Mouse (Mus musculus): ENCODE data around the gene Palm2.

Gene Palm2

GRCm38 (mm10) chr4:57568268-57569068 lies 134.4 kb downstream of the Palm2 start:
- DNase-seq (ENCODE audit: low read depth, low spot score) = no peak

- no peak for DNase-seq (ENCODE audit: low read depth, low spot score)
Measured at GRCm38 (mm10) chr4:57569069-57569355, 135.0 kb downstream of the Palm2 start.

- DNase-seq (ENCODE audit: low read depth, low spot score) = no peak
Measured at GRCm38 (mm10) chr4:57569711-57570110, 135.7 kb downstream of the Palm2 start.

- DNase-seq (ENCODE audit: low read depth, low spot score) = no peak
Measured at GRCm38 (mm10) chr4:57570229-57570628, 136.2 kb downstream of the Palm2 start.

- DNase-seq (ENCODE audit: low read depth, low spot score) = no peak
Measured at GRCm38 (mm10) chr4:57574181-57574580, 140.1 kb downstream of the Palm2 start.

GRCm38 (mm10) chr4:57574646-57575045 lies 140.6 kb downstream of the Palm2 start:
- DNase-seq (ENCODE audit: low read depth, low spot score) = no peak

GRCm38 (mm10) chr4:57575686-57576085 lies 141.6 kb downstream of the Palm2 start:
- DNase-seq (ENCODE audit: low read depth, low spot score) = no peak

GRCm38 (mm10) chr4:57576095-57576494 lies 142.0 kb downstream of the Palm2 start:
- DNase-seq (ENCODE audit: low read depth, low spot score) = no peak

- no peak for DNase-seq (ENCODE audit: low read depth, low spot score)
Measured at GRCm38 (mm10) chr4:57579683-57580082, 145.6 kb downstream of the Palm2 start.

GRCm38 (mm10) chr4:57585281-57585800 lies 151.3 kb downstream of the Palm2 start:
- no peak for DNase-seq (ENCODE audit: low read depth, low spot score)

- no peak for DNase-seq (ENCODE audit: low read depth, low spot score)
Measured at GRCm38 (mm10) chr4:57586933-57587658, 153.0 kb downstream of the Palm2 start.

- DNase-seq (ENCODE audit: low read depth, low spot score) = no peak
Measured at GRCm38 (mm10) chr4:57588356-57588755, 154.3 kb downstream of the Palm2 start.

GRCm38 (mm10) chr4:57592751-57593150 lies 158.7 kb downstream of the Palm2 start:
- no peak for DNase-seq (ENCODE audit: low read depth, low spot score)

- no peak for DNase-seq (ENCODE audit: low read depth, low spot score)
Measured at GRCm38 (mm10) chr4:57599946-57600345, 165.9 kb downstream of the Palm2 start.

GRCm38 (mm10) chr4:57600685-57601457 lies 166.8 kb downstream of the Palm2 start:
- DNase-seq (ENCODE audit: low read depth, low spot score) = no peak

GRCm38 (mm10) chr4:57601458-57601835 lies 167.4 kb downstream of the Palm2 start:
- DNase-seq (ENCODE audit: low read depth, low spot score) = no peak

- DNase-seq (ENCODE audit: low read depth, low spot score) = no peak
Measured at GRCm38 (mm10) chr4:57601903-57602617, 168.0 kb downstream of the Palm2 start.

GRCm38 (mm10) chr4:57606258-57606657 lies 172.2 kb downstream of the Palm2 start:
- no peak for DNase-seq (ENCODE audit: low read depth, low spot score)

GRCm38 (mm10) chr4:57607247-57607942 lies 173.3 kb downstream of the Palm2 start:
- DNase-seq (ENCODE audit: low read depth, low spot score) = peak; percentile 8

- no peak for DNase-seq (ENCODE audit: low read depth, low spot score)
Measured at GRCm38 (mm10) chr4:57611303-57612077, 177.4 kb downstream of the Palm2 start.
